Mouse (Mus musculus) ES-E14 (cell line): ENCODE results near the gene Olfr1382. TPM values are rescaled to one million over a fixed set of nuclear protein-coding genes. Genes with fewer than 3 reads are reported as not detected.
"Not testable (repeated sequence)": the region's sequence is repeated elsewhere in the genome, so short reads cannot be mapped to it uniquely, and the experiment has no call there.

ENCODE experiments used
- DNase-seq: peaks from one replicate; pipeline ENCODE4 v3.0.0-alpha.2; 2013; ENCODE audit warnings: low read depth, low spot score
- H3K27ac ChIP-seq: 2 replicates; pipeline ENCODE4 v1.5.1; 2012; ENCODE audit warnings: low read depth, mild to moderate bottlenecking, low read length, moderate library complexity, mixed read lengths; ENCODE audit not compliant: poor library complexity, insufficient read depth, severe bottlenecking
- H3K36me3 ChIP-seq: 2 replicates; pipeline ENCODE4 v1.6.1; 2012; ENCODE audit warnings: mild to moderate bottlenecking, low read length, moderate library complexity, mixed read lengths; ENCODE audit not compliant: control insufficient read depth, poor library complexity, insufficient read depth, severe bottlenecking
- H3K4me1 ChIP-seq, 2 experiments: fragments of 150-350 bp in 1 of 2; sonication (generic) in 1 of 2; 2 replicates each; pipeline ENCODE4 v1.6.1; 2012; ENCODE audit warnings: low read length in 2 of 2, mild to moderate bottlenecking in 1 of 2, mixed read lengths in 1 of 2; ENCODE audit not compliant: control insufficient read depth in 2 of 2, insufficient read depth in 2 of 2, poor library complexity in 1 of 2
- H3K4me3 ChIP-seq, 2 experiments: fragments of 150-350 bp in 1 of 2; sonication (generic) in 1 of 2; 2 replicates each; pipeline ENCODE4 v1.5.1; 2012; ENCODE audit warnings: low read length in 2 of 2, low read depth in 1 of 2, mild to moderate bottlenecking in 1 of 2, mixed read lengths in 1 of 2; ENCODE audit not compliant: insufficient read depth in 1 of 2, poor library complexity in 1 of 2, severe bottlenecking in 1 of 2
- H3K9ac ChIP-seq: 2 replicates; pipeline ENCODE4 v1.6.1; 2012; ENCODE audit warnings: low read depth, mild to moderate bottlenecking, low read length, mixed read lengths; ENCODE audit not compliant: poor library complexity, insufficient read depth, severe bottlenecking
- H3K9me3 ChIP-seq: fragments of 150-350 bp; sonication (generic); 2 replicates; pipeline ENCODE4 v1.6.1; 2012; ENCODE audit warnings: low read depth, mild to moderate bottlenecking, low read length; ENCODE audit not compliant: control insufficient read depth, insufficient read depth
- CHD2 ChIP-seq: IDR thresholded peaks from 2 replicates; pipeline ENCODE4 v1.6.1; 2014; ENCODE audit warnings: mild to moderate bottlenecking, low read depth, low read length, inconsistent platforms
- HCFC1 ChIP-seq: IDR thresholded peaks from 2 replicates; pipeline ENCODE4 v1.6.1; 2012; ENCODE audit warnings: low read length, inconsistent platforms, borderline replicate concordance; ENCODE audit not compliant: insufficient read depth
- MAFK ChIP-seq: IDR thresholded peaks from 2 replicates; pipeline ENCODE4 v1.6.1; 2014; ENCODE audit warnings: mild to moderate bottlenecking, low read depth, low read length, inconsistent platforms; ENCODE audit not compliant: insufficient read depth
- ZC3H11A ChIP-seq: IDR thresholded peaks from 2 replicates; pipeline ENCODE4 v1.6.1; 2012; ENCODE audit warnings: low read depth, mild to moderate bottlenecking, inconsistent platforms, low read length, borderline replicate concordance
- ZNF384 ChIP-seq: IDR thresholded peaks from 2 replicates; pipeline ENCODE4 v1.6.1; 2012; ENCODE audit warnings: low read depth, low read length, inconsistent platforms
- in situ Hi-C, 2 experiments: fragments of 600-800 bp; cut with MboI; formaldehyde crosslinking; loops; one replicate each; pipeline ENCODE4 v1.15.1; 2025; ENCODE audit warnings: low sequenced_read_pairs in 2 of 2, inconsistent platforms in 1 of 2; ENCODE audit not compliant: unreplicated experiment in 2 of 2
- total RNA-seq: library from RNA; depleted of rRNA; stranded (reverse); fragments of 300-350 nt; gene quantifications from 2 replicates; pipeline ENCODE4 v1.2.3, GENCODE M21; 2012

Olfr1382 gene
- total RNA-seq, 1 experiment, result not detected

DNA sequence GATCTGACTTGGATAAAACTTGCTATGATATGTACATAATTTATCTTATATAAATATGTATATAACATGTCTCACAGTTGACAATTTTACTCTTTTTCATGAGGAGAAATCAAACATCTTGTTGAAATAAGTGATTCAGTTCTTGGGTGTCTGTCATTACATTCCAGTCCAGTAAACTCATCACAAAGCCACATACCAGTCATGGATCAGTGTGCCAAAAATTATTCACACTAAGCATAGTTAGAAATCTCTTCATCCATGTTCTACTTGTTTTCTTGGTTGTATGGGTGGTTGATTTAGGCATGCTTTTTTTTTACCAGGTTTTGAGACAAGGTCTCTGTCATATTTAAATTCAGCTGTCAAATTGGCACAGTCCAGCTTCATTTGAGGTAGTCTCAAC lies 4.7 kb downstream of the Olfr1382 start:
- Histone ChIP-seq H3K9ac (no peak overlapping the region), H3K4me1 (no peaks in the 10 kb centered on the region), H3K36me3 (no peaks in the 10 kb centered on the region), H3K27ac (no peak overlapping the region), H3K4me3 (no peak overlapping the region), H3K9me3 (no peaks in the 10 kb centered on the region)
- DNase-seq, result no peak
- in situ Hi-C loops, result no loop called here
- TF ChIP-seq HCFC1 (no peak), CHD2 (no peak), MAFK (no peak), ZNF384 (no peak), ZC3H11A (no peak)

- DNase-seq, in situ Hi-C loops, H3K9ac ChIP-seq, H3K27ac ChIP-seq, H3K4me1 ChIP-seq, H3K4me3 ChIP-seq, H3K36me3 ChIP-seq, H3K9me3 ChIP-seq: not testable (repeated sequence)
Observed at GRCm38 (mm10) chr11:49536631-49537030, 8.6 kb downstream of the Olfr1382 start.

- H3K4me1 ChIP-seq, in situ Hi-C loops: not testable (repeated sequence)
Observed at GRCm38 (mm10) chr11:49543149-49543548, 15.1 kb downstream of the Olfr1382 start, which contains the start of gene Olfr1381. Gene Olfr1381 (plus strand): TSS chr11:49543449.

DNA sequence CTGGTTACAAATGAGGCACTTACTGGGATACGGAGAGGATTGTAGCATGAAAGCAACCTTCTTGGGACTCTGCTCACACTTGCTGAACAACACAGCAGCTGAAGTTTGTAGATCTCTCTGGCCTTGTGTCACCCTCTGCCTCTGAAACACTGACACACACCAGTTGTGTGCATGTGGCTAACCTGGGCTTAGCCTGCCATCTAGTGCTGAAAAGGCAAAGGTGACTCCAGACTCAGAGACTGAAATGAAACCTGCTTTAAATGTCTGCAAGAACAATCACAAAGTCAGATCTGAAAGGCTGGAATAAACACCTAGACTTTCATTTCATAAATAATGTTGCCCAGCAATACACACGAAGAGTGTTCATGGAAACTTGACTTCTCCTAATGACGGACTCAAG lies 26.0 kb downstream of the Olfr1382 start:
- H3K27ac ChIP-seq, H3K9me3 ChIP-seq, in situ Hi-C loops, H3K4me1 ChIP-seq, H3K9ac ChIP-seq, H3K36me3 ChIP-seq, H3K4me3 ChIP-seq: not testable (repeated sequence)
- peak; percentile 2 for DNase-seq

More at GRCm38 (mm10) chr11:49543149-49543548, 15.1 kb downstream of the Olfr1382 start, which contains the start of gene Olfr1381:
- not testable (repeated sequence) for H3K27ac ChIP-seq, H3K9ac ChIP-seq, DNase-seq, H3K4me3 ChIP-seq, H3K36me3 ChIP-seq, H3K9me3 ChIP-seq

DNA sequence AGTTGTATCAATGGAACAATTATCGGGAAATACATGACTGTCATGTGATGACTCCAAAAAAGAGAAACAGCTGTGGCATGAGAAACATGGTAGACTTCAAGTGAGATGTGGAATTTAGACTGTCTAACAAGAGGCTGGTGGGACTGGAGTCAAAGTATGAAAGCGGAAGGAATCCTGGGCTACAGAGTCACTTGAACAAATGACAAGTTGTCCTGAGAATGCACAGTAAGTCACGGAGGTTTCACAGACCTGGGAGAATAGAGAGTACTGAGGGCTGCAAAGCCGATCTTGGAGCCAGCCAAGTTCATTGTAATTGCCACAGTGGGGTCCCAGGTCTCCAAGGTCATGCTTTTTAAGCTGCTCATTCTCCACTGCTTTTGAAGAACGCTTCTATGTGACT lies 28.5 kb downstream of the Olfr1382 start, which contains the start of gene Olfr1380:
Gene Olfr1380, plus strand, starts transcription at position 301 of the 400 bp plus-strand sequence.
- H3K9ac ChIP-seq, H3K9me3 ChIP-seq, H3K4me1 ChIP-seq, H3K36me3 ChIP-seq, DNase-seq, H3K4me3 ChIP-seq, in situ Hi-C loops, H3K27ac ChIP-seq: not testable (repeated sequence)
